ENCODE assay signal across 14 mouse cellular contexts in genomic region chr11:64586056-64586455, GRCm38 (mm10).
DNase-seq lines count a peak whose midpoint lies in the region.
"Had no signal": no experiment of that assay in that cellular context is flagged by ENCODE, and none has a peak within 500 bp of the region (broad histone marks: within the 10 kb centered on the region; RNA-seq: fewer than 3 reads in every experiment).

No protein-coding gene starts in this region.

- peak; percentile 44 for DNase-seq in adrenal gland, adult 2 months
- no peak for DNase-seq in adrenal gland, postnatal 4 days (ENCODE audit: low spot score in 2 of 2)
- peak; percentile 34 for DNase-seq in adrenal gland, adult 8-10 months
- peak; percentile 47 for DNase-seq in adrenal gland, postnatal 10 days
- DNase-seq in adrenal gland, postnatal 25 days: peak; percentile 8
- DNase-seq in spleen, postnatal 10 days (ENCODE audit: low spot score in 2 of 2): no peak
- no peak for DNase-seq in right cerebral cortex, postnatal 4 days
- DNase-seq in liver: no peak
- DNase-seq: cerebellum, adult 11-12 months; cerebellum, adult 2 months; cerebellum, adult 9-10 months; cerebellum, postnatal 10 days; cerebellum, postnatal 36 days; embryo, embryonic 11 days had no signal

Comparison
In these comparisons a context has a peak if more than half of its experiments do, and no peak if none do; other contexts are left out.
1. DNase-seq: peak in adrenal gland, adult 2 months (single experiment), adrenal gland, adult 8-10 months (single experiment), adrenal gland, postnatal 10 days (single experiment) and adrenal gland, postnatal 25 days (single experiment); none in adrenal gland, postnatal 4 days (0 of 2), spleen, postnatal 10 days (0 of 2), right cerebral cortex, postnatal 4 days (single experiment) and liver (single experiment).